Comparison of ENCODE assay signal across 25 mouse cellular contexts in the genomic region with DNA sequence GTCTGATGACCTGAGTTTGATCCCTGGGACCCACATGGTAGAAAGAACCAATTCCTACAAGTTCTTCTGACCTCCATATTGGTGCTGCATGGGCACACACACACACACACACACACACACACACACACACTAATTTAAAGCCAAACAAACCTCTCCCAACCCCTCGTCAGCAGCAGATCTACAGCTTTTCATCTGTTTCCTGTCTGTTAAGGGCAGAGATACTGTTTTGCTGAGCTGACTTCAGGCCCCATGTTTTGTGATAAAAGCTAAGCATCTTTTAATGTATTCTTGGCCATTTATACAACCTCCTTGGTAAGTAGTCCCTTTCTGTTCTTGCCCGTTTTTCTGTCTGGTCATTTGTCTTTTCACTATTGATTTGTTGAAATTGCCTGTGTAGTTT.
"Had no signal": no experiment of that assay in that cellular context is flagged by ENCODE, and none has a peak within 500 bp of the region (broad histone marks: within the 10 kb centered on the region; RNA-seq: fewer than 3 reads in every experiment).

No protein-coding gene starts in this region.

- H3K4me3 ChIP-seq: heart, adult 2 months; heart, embryonic 13.5 days; heart, embryonic 15.5 days; hindbrain, embryonic 13.5 days; hindbrain, embryonic 15.5 days; kidney, embryonic 15.5 days; layer of hippocampus, adult 2 months; left cerebral cortex, adult 2 months; limb, embryonic 10.5 days; limb, embryonic 12.5 days; liver, embryonic 13.5 days had no signal

- H3K36me3 ChIP-seq: heart, embryonic 13.5 days; heart, embryonic 15.5 days; hindbrain, embryonic 13.5 days; hindbrain, embryonic 15.5 days; kidney, embryonic 15.5 days; limb, embryonic 10.5 days; limb, embryonic 12.5 days; liver, embryonic 13.5 days had no signal

- H3K27me3 ChIP-seq: heart, embryonic 13.5 days; heart, embryonic 15.5 days; hindbrain, embryonic 13.5 days; hindbrain, embryonic 15.5 days; limb, embryonic 12.5 days; liver, embryonic 13.5 days had no signal

- H3K27ac ChIP-seq: heart, adult 2 months; heart, embryonic 13.5 days; heart, embryonic 15.5 days; hindbrain, embryonic 15.5 days; hindbrain, postnatal 0 days; kidney, embryonic 15.5 days; kidney, postnatal 0 days; layer of hippocampus, adult 2 months; left cerebral cortex, adult 2 months; limb, embryonic 10.5 days; limb, embryonic 12.5 days; liver, embryonic 13.5 days had no signal

- ATAC-seq: hindbrain, postnatal 0 days; intestine, embryonic 16.5 days had no signal

- H3K9ac ChIP-seq: heart, embryonic 13.5 days; heart, embryonic 15.5 days; hindbrain, embryonic 13.5 days; hindbrain, embryonic 15.5 days; kidney, embryonic 15.5 days; limb, embryonic 12.5 days; liver, embryonic 13.5 days had no signal

- H3K4me1 ChIP-seq: heart, embryonic 13.5 days; heart, embryonic 15.5 days; hindbrain, embryonic 15.5 days; kidney, embryonic 15.5 days; limb, embryonic 10.5 days; limb, embryonic 12.5 days; liver, embryonic 13.5 days had no signal

- H3K9me3 ChIP-seq: limb, embryonic 10.5 days; liver, embryonic 13.5 days had no signal

- DNase-seq: gastrocnemius, postnatal 14 days; gastrocnemius, postnatal 36 days; heart, adult 11 months; heart, adult 2 months; heart, postnatal 14 days; heart, postnatal 36 days; kidney, adult 11 months; kidney, adult 2 months; kidney, adult 9 months; kidney, postnatal 14 days; kidney, postnatal 36 days; liver; liver, embryonic 13.5 days had no signal
